Mouse (Mus musculus) heart, embryonic 15.5 days (tissue): ENCODE results near the gene Arhgdib. TPM values are rescaled to one million over a fixed set of nuclear protein-coding genes. Genes with fewer than 3 reads are reported as not detected.

Source experiments
- ATAC-seq: fragments of 200-750 bp; cut with Nextera tagmentation; replicated peaks from 2 replicates; pipeline ENCODE4 v1.8.0; 2017; ENCODE audit warnings: low read depth, moderate TSS enrichment; ENCODE audit not compliant: insufficient number of reproducible peaks, insufficient read depth, low FRiP score
- H3K27ac ChIP-seq: fragments of 300-500 bp; sonication (generic); 2 replicates; pipeline ENCODE4 v1.5.1; 2015; ENCODE audit warnings: mild to moderate bottlenecking, inconsistent platforms
- H3K27me3 ChIP-seq: fragments of 300-500 bp; sonication (generic); 2 replicates; pipeline ENCODE4 v1.6.1; 2015; ENCODE audit warnings: inconsistent platforms
- H3K36me3 ChIP-seq: fragments of 300-500 bp; sonication (generic); 2 replicates; pipeline ENCODE4 v1.6.1; 2015; ENCODE audit warnings: mild to moderate bottlenecking, inconsistent platforms
- H3K4me1 ChIP-seq: fragments of 300-500 bp; sonication (generic); replicated peaks from 2 replicates; pipeline ENCODE4 v1.6.1; 2015; ENCODE audit warnings: inconsistent platforms
- H3K4me2 ChIP-seq: fragments of 300-500 bp; sonication (generic); 2 replicates; pipeline ENCODE4 v1.6.1; 2015; ENCODE audit warnings: inconsistent platforms, mild to moderate bottlenecking, moderate library complexity
- H3K4me3 ChIP-seq: fragments of 300-500 bp; sonication (generic); 2 replicates; pipeline ENCODE4 v1.5.1; 2015; ENCODE audit warnings: mild to moderate bottlenecking, inconsistent platforms
- H3K9ac ChIP-seq: fragments of 300-500 bp; sonication (generic); 2 replicates; pipeline ENCODE4 v1.6.1; 2015; ENCODE audit warnings: mild to moderate bottlenecking, inconsistent platforms
- H3K9me3 ChIP-seq: fragments of 300-500 bp; sonication (generic); replicated peaks from 2 replicates; pipeline ENCODE4 v1.6.1; 2016; ENCODE audit warnings: inconsistent platforms
- WGBS: fragments of 180-500 bp; shearing (Covaris S2); methylation state at CpG from one replicate; pipeline ENCODE4 v1.1.7; 2015; ENCODE audit warnings: mixed read lengths; 5-methylcytosine and 5-hydroxymethylcytosine counted together
- polyA plus RNA-seq: library from polyadenylated mRNA; unstranded; fragments of >200 nt; fragmentation: Nextera tagmentation; extraction: Ambion mirVana; gene quantifications from 2 replicates; pipeline ENCODE4 v1.2.1, GENCODE M21; 2015

The Arhgdib gene
- polyA plus RNA-seq, 1 experiment from 2014 or later: 75.6 TPM

- no peaks in the 10 kb centered on the region for H3K27me3 ChIP-seq
- no peaks in the 10 kb centered on the region for H3K36me3 ChIP-seq
- no peak overlapping the region for H3K9ac ChIP-seq
- no peak for ATAC-seq
- WGBS: 81% methylated on average over 9 of the region's 9 CpGs
- no peak overlapping the region for H3K4me2 ChIP-seq
- peaks cover 22% of the 10 kb centered on the region for H3K4me1 ChIP-seq
- H3K27ac ChIP-seq: no peak overlapping the region
- no peak overlapping the region for H3K4me3 ChIP-seq
- H3K9me3 ChIP-seq: no peaks in the 10 kb centered on the region
These were observed 5.3 kb downstream of the Arhgdib start for GRCm38 (mm10) chr6:136936361-136936760.

- no peak overlapping the region for H3K4me2 ChIP-seq
- no peaks in the 10 kb centered on the region for H3K36me3 ChIP-seq
- no peak overlapping the region for H3K9ac ChIP-seq
- peaks cover 22% of the 10 kb centered on the region for H3K4me1 ChIP-seq
- 56% methylated on average over 3 of the region's 3 CpGs for WGBS
- no peak overlapping the region for H3K27ac ChIP-seq
- ATAC-seq: no peak
- H3K27me3 ChIP-seq: no peaks in the 10 kb centered on the region
- H3K4me3 ChIP-seq: no peak overlapping the region
- H3K9me3 ChIP-seq: no peaks in the 10 kb centered on the region
These were observed 6.5 kb downstream of the Arhgdib start for GRCm38 (mm10) chr6:136935233-136935632.

- H3K9ac ChIP-seq: no peak overlapping the region
- H3K27ac ChIP-seq: no peak overlapping the region
- no peak overlapping the region for H3K4me3 ChIP-seq
- WGBS: 80% methylated on average over 7 of the region's 7 CpGs
- no peaks in the 10 kb centered on the region for H3K36me3 ChIP-seq
- no peaks in the 10 kb centered on the region for H3K9me3 ChIP-seq
- no peaks in the 10 kb centered on the region for H3K27me3 ChIP-seq
- H3K4me1 ChIP-seq: peaks cover 20% of the 10 kb centered on the region
- ATAC-seq: no peak
- H3K4me2 ChIP-seq: no peak overlapping the region
These were observed 7.6 kb downstream of the Arhgdib start for GRCm38 (mm10) chr6:136934068-136934467.

GRCm38 (mm10) chr6:136931246-136931645, 10.5 kb downstream of the Arhgdib start:
- no peaks in the 10 kb centered on the region for H3K36me3 ChIP-seq
- H3K27me3 ChIP-seq: no peaks in the 10 kb centered on the region
- ATAC-seq: no peak
- no peaks in the 10 kb centered on the region for H3K9me3 ChIP-seq
- peak overlapping the region; percentile 59 for H3K4me2 ChIP-seq
- no peak overlapping the region for H3K4me3 ChIP-seq
- whole genome bisulfite sequencing: 77% methylated on average over 13 of the region's 13 CpGs
- no peak overlapping the region for H3K9ac ChIP-seq
- peaks cover 10% of the 10 kb centered on the region for H3K4me1 ChIP-seq
- peak overlapping the region; percentile 70 for H3K27ac ChIP-seq

- no peaks in the 10 kb centered on the region for H3K9me3 ChIP-seq
- H3K4me3 ChIP-seq: peak overlapping the region; percentile 31
- peak overlapping the region; percentile 59 for H3K4me2 ChIP-seq
- peaks cover 10% of the 10 kb centered on the region for H3K4me1 ChIP-seq
- H3K9ac ChIP-seq: 0 out of 2 replicates have a peak overlapping the region, but pooled peaks have one; percentile 11
- no peaks in the 10 kb centered on the region for H3K36me3 ChIP-seq
- H3K27ac ChIP-seq: peak overlapping the region; percentile 70
- ATAC-seq: peak; percentile 90
- H3K27me3 ChIP-seq: no peaks in the 10 kb centered on the region
- WGBS: 3% methylated on average over 12 of the region's 12 CpGs
These were observed 11.0 kb downstream of the Arhgdib start for GRCm38 (mm10) chr6:136930677-136931076.

- 71% methylated on average over 1 of the region's 1 CpGs for WGBS
These were observed 14.1 kb downstream of the Arhgdib start for GRCm38 (mm10) chr6:136927626-136928025.

GRCm38 (mm10) chr6:136925049-136925448, 16.6 kb downstream of the Arhgdib start:
- Histone ChIP-seq H3K9ac (no peak overlapping the region), H3K4me1 (peaks cover 5% of the 10 kb centered on the region; the same call in 1 of the 2 replicates)
- no peak for ATAC-seq

More at GRCm38 (mm10) chr6:136927626-136928025, 14.1 kb downstream of the Arhgdib start:
- Histone ChIP-seq H3K36me3 (no peaks in the 10 kb centered on the region), H3K27me3 (no peaks in the 10 kb centered on the region), H3K4me1 (peaks cover 10% of the 10 kb centered on the region), H3K27ac (no peak overlapping the region), H3K9ac (no peak overlapping the region), H3K4me2 (no peak overlapping the region), H3K4me3 (no peak overlapping the region), H3K9me3 (no peaks in the 10 kb centered on the region)
- no peak for ATAC-seq

GRCm38 (mm10) chr6:136923532-136923931, 18.2 kb downstream of the Arhgdib start, which contains the start of gene Pde6h:
Gene Pde6h (plus strand): TSS chr6:136923832.
- Histone ChIP-seq H3K9me3 (no peaks in the 10 kb centered on the region), H3K4me2 (no peak within 1 kb of the TSS), H3K27me3 (no peaks in the 10 kb centered on the region), H3K9ac (no peak within 1 kb of the TSS), H3K4me3 (no peak within 1 kb of the TSS), H3K4me1 (peaks cover 5% of the 10 kb centered on the region; the same call in 1 of the 2 replicates), H3K27ac (no peak within 1 kb of the TSS), H3K36me3 (no peaks in the 10 kb centered on the region)
- WGBS: 90% methylated on average over 8 of the region's 8 CpGs
- no peak for ATAC-seq

More at GRCm38 (mm10) chr6:136925049-136925448, 16.6 kb downstream of the Arhgdib start:
- Histone ChIP-seq H3K4me3 (no peak overlapping the region), H3K27ac (peak overlapping the region; percentile 39; the same call in 1 of the 2 replicates), H3K4me2 (no peak overlapping the region), H3K27me3 (no peaks in the 10 kb centered on the region), H3K9me3 (no peaks in the 10 kb centered on the region), H3K36me3 (no peaks in the 10 kb centered on the region)
- 58% methylated on average over 8 of the region's 8 CpGs for WGBS

- 84% methylated on average over 7 of the region's 7 CpGs for WGBS
- Histone ChIP-seq H3K9me3 (no peaks in the 10 kb centered on the region), H3K27me3 (no peaks in the 10 kb centered on the region), H3K36me3 (no peaks in the 10 kb centered on the region), H3K4me2 (no peak overlapping the region), H3K4me3 (no peak overlapping the region), H3K27ac (no peak overlapping the region), H3K4me1 (peaks cover 5% of the 10 kb centered on the region; the same call in 1 of the 2 replicates), H3K9ac (no peak overlapping the region)
- ATAC-seq: no peak
These were observed 18.8 kb downstream of the Arhgdib start for GRCm38 (mm10) chr6:136922871-136923270.

GRCm38 (mm10) chr6:136922080-136922479, 19.6 kb downstream of the Arhgdib start, which contains the start of gene Erp27:
Gene Erp27 (minus strand): TSS chr6:136922180.
- 55% methylated on average over 5 of the region's 5 CpGs for WGBS
- Histone ChIP-seq H3K9ac (no peak within 1 kb of the TSS), H3K4me2 (no peak within 1 kb of the TSS), H3K9me3 (no peaks in the 10 kb centered on the region), H3K4me3 (no peak within 1 kb of the TSS), H3K36me3 (no peaks in the 10 kb centered on the region), H3K27me3 (no peaks in the 10 kb centered on the region), H3K27ac (no peak within 1 kb of the TSS), H3K4me1 (peaks cover 5% of the 10 kb centered on the region; the same call in 1 of the 2 replicates)
- ATAC-seq: no peak

- Histone ChIP-seq H3K4me2 (no peak overlapping the region), H3K36me3 (no peaks in the 10 kb centered on the region), H3K4me3 (no peak overlapping the region), H3K9me3 (no peaks in the 10 kb centered on the region), H3K9ac (no peak overlapping the region), H3K4me1 (peaks cover 5% of the 10 kb centered on the region; the same call in 1 of the 2 replicates), H3K27me3 (no peaks in the 10 kb centered on the region), H3K27ac (no peak overlapping the region)
- 75% methylated on average over 7 of the region's 7 CpGs for WGBS
- ATAC-seq: no peak
These were observed 20.1 kb downstream of the Arhgdib start for GRCm38 (mm10) chr6:136921601-136922000.
